Mouse (Mus musculus) gastrocnemius, postnatal 10 days (tissue): Measurements from ENCODE around the gene Efemp1. TPM values are rescaled to one million over a fixed set of nuclear protein-coding genes. Genes with fewer than 3 reads are reported as not detected.

Experiments
- DNase-seq: peaks from one replicate; pipeline ENCODE4 v3.0.0; 2021; ENCODE audit warnings: mixed read lengths
- long read RNA-seq, 2 experiments: library from polyadenylated mRNA; stranded (forward); transcript quantifications; one replicate each; pipeline ENCODE4 v2.0.0; 2021
- total RNA-seq, 2 experiments: library from RNA; stranded (reverse); gene quantifications; 2 replicates each; pipeline ENCODE4 v1.2.3; 2021

Efemp1 gene
- 10 to 100 TPM; 14.9 to 19.6 TPM for total RNA-seq
- long read RNA-seq, experiment 1, transcript Efemp1-201 (11 exons, 2,037 nt): major isoform, 8 of 13 reads
- long read RNA-seq, experiment 1, partial matches to known transcripts: 2 of 13 reads
- long read RNA-seq, experiment 1, other reads (novel, unspliced or antisense): 3 of 13 reads
- long read RNA-seq, experiment 2, transcript Efemp1-201 (11 exons, 2,037 nt): major isoform, 8 of 11 reads
- long read RNA-seq, experiment 2, partial matches to known transcripts: 2 of 11 reads
- long read RNA-seq, experiment 2, other reads (novel, unspliced or antisense): 1 of 11 reads

- peak; percentile 23 for DNase-seq
Observed at GRCm38 (mm10) chr11:28853102-28853800, at the start of gene Efemp1. Gene Efemp1, plus strand, starts transcription at chr11:28853204.

GRCm38 (mm10) chr11:28808685-28809084, 44.3 kb upstream of the Efemp1 start:
- peak; percentile 10 for DNase-seq

- DNase-seq: no peak
Observed at GRCm38 (mm10) chr11:28811874-28812273, 41.1 kb upstream of the Efemp1 start.

- DNase-seq: no peak
Observed at GRCm38 (mm10) chr11:28812564-28812963, 40.4 kb upstream of the Efemp1 start.

GRCm38 (mm10) chr11:28817405-28817804, 35.6 kb upstream of the Efemp1 start:
- no peak for DNase-seq

- no peak for DNase-seq
Observed at GRCm38 (mm10) chr11:28826950-28827349, 26.1 kb upstream of the Efemp1 start.

- DNase-seq: no peak
Observed at GRCm38 (mm10) chr11:28833809-28834208, 19.2 kb upstream of the Efemp1 start.

GRCm38 (mm10) chr11:28835141-28835540, 17.9 kb upstream of the Efemp1 start:
- no peak for DNase-seq

GRCm38 (mm10) chr11:28849841-28850240, 3.2 kb upstream of the Efemp1 start:
- DNase-seq: no peak

- no peak for DNase-seq
Observed at GRCm38 (mm10) chr11:28851645-28852044, 1.4 kb upstream of the Efemp1 start.

GRCm38 (mm10) chr11:28852361-28852919, 564 bp upstream of the Efemp1 start:
- no peak for DNase-seq

GRCm38 (mm10) chr11:28859125-28859524, 6.1 kb downstream of the Efemp1 start:
- DNase-seq: no peak

- no peak for DNase-seq
Observed at GRCm38 (mm10) chr11:28869129-28869528, 16.1 kb downstream of the Efemp1 start.

GRCm38 (mm10) chr11:28881381-28881976, 28.5 kb downstream of the Efemp1 start:
- no peak for DNase-seq

GRCm38 (mm10) chr11:28883106-28883505, 30.1 kb downstream of the Efemp1 start:
- no peak for DNase-seq

- no peak for DNase-seq
Observed at GRCm38 (mm10) chr11:28889538-28889937, 36.5 kb downstream of the Efemp1 start.

GRCm38 (mm10) chr11:28891515-28891914, 38.5 kb downstream of the Efemp1 start:
- no peak for DNase-seq

GRCm38 (mm10) chr11:28899420-28899819, 46.4 kb downstream of the Efemp1 start:
- DNase-seq: no peak

GRCm38 (mm10) chr11:28904596-28904995, 51.6 kb downstream of the Efemp1 start:
- DNase-seq: no peak

- DNase-seq: no peak
Observed at GRCm38 (mm10) chr11:28906288-28906687, 53.3 kb downstream of the Efemp1 start.

- DNase-seq: no peak
Observed at GRCm38 (mm10) chr11:28908908-28909545, 56.0 kb downstream of the Efemp1 start.

- DNase-seq: no peak
Observed at GRCm38 (mm10) chr11:28912469-28913138, 59.6 kb downstream of the Efemp1 start.
